Mouse (Mus musculus) retina, postnatal 7 days (tissue): ENCODE measurements at regions not wholly inside any gene's neighbourhood (a gene's known extent, or its start where the extent isn't known, plus 50 kb on each side); places are given as distances from the start of the nearest gene placed in this dataset.

Experiments
- DNase-seq: peaks from one replicate; pipeline ENCODE4 v3.0.0-alpha.2; 2012; ENCODE audit warnings: low read depth, low spot score

- no peak for DNase-seq
These were observed 166.9 kb upstream of the Tyw5 start for GRCm38 (mm10) chr1:57573829-57574228.

- DNase-seq: no peak
These were observed 167.6 kb upstream of the Tyw5 start for GRCm38 (mm10) chr1:57574530-57574929.

- no peak for DNase-seq
These were observed 169.3 kb upstream of the Tyw5 start for GRCm38 (mm10) chr1:57576066-57576753.

GRCm38 (mm10) chr1:57579086-57579485 lies 172.2 kb upstream of the Tyw5 start:
- DNase-seq: no peak

GRCm38 (mm10) chr1:57593707-57594589 lies 180.0 kb upstream of the Spats2l start:
- DNase-seq: no peak

- DNase-seq: no peak
These were observed 179.1 kb upstream of the Spats2l start for GRCm38 (mm10) chr1:57594815-57595214.

- no peak for DNase-seq
These were observed 173.0 kb upstream of the Spats2l start for GRCm38 (mm10) chr1:57600951-57601350.

GRCm38 (mm10) chr1:57605525-57605924 lies 168.4 kb upstream of the Spats2l start:
- no peak for DNase-seq

- no peak for DNase-seq
These were observed 167.8 kb upstream of the Spats2l start for GRCm38 (mm10) chr1:57606060-57606683.

- no peak for DNase-seq
These were observed 166.9 kb upstream of the Spats2l start for GRCm38 (mm10) chr1:57607026-57607425.

GRCm38 (mm10) chr1:57607626-57608422 lies 166.1 kb upstream of the Spats2l start:
- no peak for DNase-seq

- DNase-seq: no peak
These were observed 165.6 kb upstream of the Spats2l start for GRCm38 (mm10) chr1:57608423-57608679.

GRCm38 (mm10) chr1:57609307-57609706 lies 164.7 kb upstream of the Spats2l start:
- no peak for DNase-seq

GRCm38 (mm10) chr1:57612171-57612570 lies 161.8 kb upstream of the Spats2l start:
- DNase-seq: no peak

- DNase-seq: no peak
These were observed 160.8 kb upstream of the Spats2l start for GRCm38 (mm10) chr1:57612931-57613804.

- DNase-seq: no peak
These were observed 158.8 kb upstream of the Spats2l start for GRCm38 (mm10) chr1:57615155-57615554.

GRCm38 (mm10) chr1:57617316-57617715 lies 156.6 kb upstream of the Spats2l start:
- no peak for DNase-seq

- no peak for DNase-seq
These were observed 151.4 kb upstream of the Spats2l start for GRCm38 (mm10) chr1:57622561-57622960.

- DNase-seq: no peak
These were observed 140.0 kb upstream of the Spats2l start for GRCm38 (mm10) chr1:57633986-57634385.

- DNase-seq: no peak
These were observed 131.8 kb upstream of the Spats2l start for GRCm38 (mm10) chr1:57642131-57642530.
